Mouse (Mus musculus): ENCODE data around the gene Osmr. TPM values are rescaled to one million over a fixed set of nuclear protein-coding genes. Genes with fewer than 3 reads are reported as not detected.
A peak's percentile ranks its signal among the peaks of the same experiment; 100 is the strongest.
"Not testable (repeated sequence)": the region's sequence is repeated elsewhere in the genome, so short reads cannot be mapped to it uniquely, and the experiment has no call there.

The Osmr gene
- polyA plus RNA-seq, 1 experiment from 2014 or later: 92.0 TPM

DNA sequence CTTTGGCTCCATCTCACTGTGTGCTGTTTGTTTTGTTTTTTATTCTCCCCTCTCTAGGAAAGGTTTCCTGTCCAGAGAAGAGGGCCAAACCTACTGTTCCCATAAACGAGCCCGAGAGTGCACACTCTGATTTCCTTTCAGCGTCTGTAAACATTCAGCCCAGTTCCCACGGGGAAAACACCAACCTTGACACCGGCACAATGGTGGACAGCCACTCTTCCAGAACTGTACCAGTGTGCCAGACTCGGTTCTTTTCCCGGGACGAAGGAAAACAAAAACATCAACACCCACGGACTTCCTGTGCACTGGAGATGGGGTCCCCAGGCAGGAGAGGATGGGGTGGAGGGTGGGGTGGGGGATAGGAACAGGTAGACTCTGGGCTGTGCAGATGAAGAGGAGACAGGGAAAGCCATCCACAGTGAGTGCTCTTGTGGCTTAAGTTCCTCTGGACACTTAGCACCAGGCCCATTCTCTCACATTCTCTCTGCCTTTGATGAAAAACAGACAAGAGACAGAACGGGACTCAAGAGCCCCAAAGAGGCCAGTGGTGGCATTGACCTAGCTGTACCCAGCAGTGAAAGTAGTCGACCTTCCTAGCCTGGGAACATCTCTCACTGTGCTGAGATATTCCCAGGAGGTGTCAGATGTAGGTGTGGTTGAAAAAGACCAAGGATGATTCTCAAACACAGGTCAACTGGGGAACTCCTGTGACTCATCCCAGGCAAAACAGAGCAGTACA lies 3.0 kb downstream of the Osmr start:
- in situ Hi-C loops (cut with MboI; ENCODE audit: low pct_unique_long_range_greater_than_20kb): no loop called here
- ATAC-seq (no peak), DNase-seq (ENCODE audit: low read depth, low spot score) (no peak)
- ChIA-PET POLR2A (interaction anchor here (0.9 kb wide), 1 partner anchor 11 kb away, joined by 3 read pairs; no protein-coding TSS in a partner anchor), CTCF (no interaction called here)
- no peak for TF ChIP-seq CTCF (IDR thresholded peaks at IDR 0.05)
- H3K27me3 ChIP-seq: no peaks in the 10 kb centered on the region

GRCm38 (mm10) chr15:6866888-6867287 lies 7.9 kb downstream of the Osmr start:
- in situ Hi-C loops (cut with MboI; ENCODE audit: low pct_unique_long_range_greater_than_20kb): no loop called here
- ChIA-PET CTCF (interaction anchor here (3.5 kb wide), 1 partner anchor 21 kb away, joined by 14 read pairs; no protein-coding TSS in a partner anchor), POLR2A (no interaction called here)
- no peak for TF ChIP-seq CTCF (IDR thresholded peaks at IDR 0.05)
- no peaks in the 10 kb centered on the region for H3K27me3 ChIP-seq
- no peak for DNase-seq (ENCODE audit: low read depth, low spot score)
- no peak for ATAC-seq

- POLR2A ChIA-PET: no interaction called here
- CTCF ChIA-PET: interaction anchor here (1.2 to 1.3 kb wide), 2 partner anchors 9 to 20 kb away, joined by 3 read pairs; no protein-coding TSS in a partner anchor
- no peak for TF ChIP-seq CTCF (IDR thresholded peaks at IDR 0.05)
- in situ Hi-C loops (cut with MboI; ENCODE audit: low pct_unique_long_range_greater_than_20kb): no loop called here
- no peak for DNase-seq (ENCODE audit: low read depth, low spot score)
- no peaks in the 10 kb centered on the region for H3K27me3 ChIP-seq
- no peak for ATAC-seq
Observed at GRCm38 (mm10) chr15:6862125-6862524, 12.6 kb downstream of the Osmr start.

GRCm38 (mm10) chr15:6861617-6862016 lies 13.2 kb downstream of the Osmr start:
- no peak for TF ChIP-seq CTCF (IDR thresholded peaks at IDR 0.05)
- ATAC-seq (no peak), DNase-seq (ENCODE audit: low read depth, low spot score) (no peak)
- ChIA-PET POLR2A (no interaction called here), CTCF (interaction anchor here (1.2 to 1.5 kb wide), 3 partner anchors 9 to 21 kb away, joined by 3 read pairs; no protein-coding TSS in a partner anchor)
- H3K27me3 ChIP-seq: no peaks in the 10 kb centered on the region
- in situ Hi-C loops (cut with MboI; ENCODE audit: low pct_unique_long_range_greater_than_20kb): no loop called here

GRCm38 (mm10) chr15:6859781-6860180 lies 15.0 kb downstream of the Osmr start:
- POLR2A ChIA-PET: interaction anchor here (1.4 to 1.5 kb wide), 2 partner anchors 11 to 14 kb away, joined by 3 to 7 read pairs; no protein-coding TSS in a partner anchor
- in situ Hi-C loops (cut with MboI; ENCODE audit: low pct_unique_long_range_greater_than_20kb): no loop called here
- DNase-seq (ENCODE audit: low read depth, low spot score) (no peak), ATAC-seq (no peak)
- no peaks in the 10 kb centered on the region for H3K27me3 ChIP-seq
- TF ChIP-seq CTCF (IDR thresholded peaks at IDR 0.05): no peak
- CTCF ChIA-PET: no interaction called here

DNA sequence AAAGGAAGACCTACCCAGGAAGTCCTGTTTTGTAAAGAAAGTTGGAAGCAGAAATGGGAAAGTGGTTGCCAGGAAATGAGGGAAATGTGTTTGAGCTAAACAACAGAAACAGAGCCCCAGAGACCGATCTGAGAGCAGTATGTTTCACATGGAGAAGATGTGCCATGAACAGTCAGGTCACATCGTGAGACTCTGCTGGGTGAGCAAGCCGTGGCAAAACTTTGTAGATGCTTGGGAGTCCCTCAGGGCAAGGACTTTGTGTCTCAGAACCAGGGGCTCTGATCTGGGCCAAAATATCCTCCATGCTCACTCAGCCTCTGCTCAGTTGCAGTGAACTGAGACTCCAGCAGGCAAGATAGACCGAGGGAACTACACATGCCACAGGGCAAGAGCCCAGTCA lies 15.9 kb downstream of the Osmr start:
- no peak for TF ChIP-seq CTCF (IDR thresholded peaks at IDR 0.05)
- ChIA-PET CTCF (no interaction called here), POLR2A (no interaction called here)
- H3K27me3 ChIP-seq: no peaks in the 10 kb centered on the region
- no peak for DNase-seq (ENCODE audit: low read depth, low spot score)
- ATAC-seq: no peak
- in situ Hi-C loops (cut with MboI; ENCODE audit: low pct_unique_long_range_greater_than_20kb): no loop called here

DNA sequence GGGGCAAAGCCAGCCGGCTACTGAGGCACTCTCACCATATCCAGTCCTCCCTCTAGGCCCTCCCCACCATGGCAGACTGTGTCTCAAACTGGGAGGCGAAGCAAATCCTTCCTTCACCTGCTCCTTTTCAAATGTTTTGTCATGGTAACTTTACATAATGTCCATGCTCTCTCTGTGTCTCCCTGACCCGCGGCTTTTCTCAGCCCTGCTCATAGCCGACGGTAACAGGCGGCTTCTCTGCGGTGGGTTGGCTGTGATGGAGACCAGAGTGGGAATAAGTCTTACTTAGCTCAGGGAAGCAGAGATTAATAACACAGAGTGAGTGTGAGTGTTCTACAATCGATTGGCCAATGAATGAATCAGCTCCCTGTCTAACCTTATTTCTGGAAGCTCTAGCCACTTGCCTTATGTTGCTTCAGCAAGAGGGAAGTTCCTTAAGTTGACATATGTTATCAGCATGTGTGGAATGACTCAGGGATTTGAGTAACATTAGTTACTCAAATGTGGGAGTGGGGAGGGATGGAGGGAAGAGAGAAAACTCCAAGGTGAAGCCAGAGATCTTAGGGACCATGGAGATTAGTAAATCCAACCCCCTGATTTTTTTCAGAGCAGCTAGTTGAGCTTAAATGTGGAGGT lies 17.4 kb downstream of the Osmr start:
- POLR2A ChIA-PET: no interaction called here
- CTCF ChIA-PET: interaction anchor here (1.1 kb wide), 1 partner anchor 9 kb away, joined by 4 read pairs; no protein-coding TSS in a partner anchor
- no peak for ATAC-seq

GRCm38 (mm10) chr15:6849851-6850250 lies 24.9 kb downstream of the Osmr start:
- peak; percentile 55 for DNase-seq (ENCODE audit: low read depth, low spot score)
- ChIA-PET POLR2A (no interaction called here), CTCF (interaction anchor here (1.1 to 2.8 kb wide), 5 partner anchors 10 to 68 kb away, joined by 3 to 9 read pairs (median 3); no protein-coding TSS in a partner anchor)
- TF ChIP-seq CTCF (IDR thresholded peaks at IDR 0.05): no peak
- ATAC-seq: peak; percentile 98
- H3K27me3 ChIP-seq: no peaks in the 10 kb centered on the region
- in situ Hi-C loops (cut with MboI; ENCODE audit: low pct_unique_long_range_greater_than_20kb): no loop called here

More for the DNA sequence above, 17.4 kb downstream of the Osmr start:
- in situ Hi-C loops (cut with MboI; ENCODE audit: low pct_unique_long_range_greater_than_20kb): no loop called here
- H3K27me3 ChIP-seq: no peaks in the 10 kb centered on the region
- DNase-seq (ENCODE audit: low read depth, low spot score): no peak
- TF ChIP-seq CTCF (IDR thresholded peaks at IDR 0.05): no peak

- ATAC-seq: no peak
- DNase-seq (ENCODE audit: low read depth, low spot score): no peak
- ChIA-PET POLR2A (no interaction called here), CTCF (interaction anchor here (1.0 to 2.4 kb wide), 6 partner anchors 9 to 386 kb away, joined by 3 to 10 read pairs (median 4); no protein-coding TSS in a partner anchor)
- TF ChIP-seq CTCF (IDR thresholded peaks at IDR 0.05): peak; percentile 67
- H3K27me3 ChIP-seq: no peaks in the 10 kb centered on the region
- in situ Hi-C loops (cut with MboI; ENCODE audit: low pct_unique_long_range_greater_than_20kb): no loop called here
Observed at GRCm38 (mm10) chr15:6840199-6840598, 34.6 kb downstream of the Osmr start.

- ChIA-PET POLR2A (no interaction called here), CTCF (interaction anchor here (1.1 kb wide), 1 partner anchor 17 kb away, joined by 3 read pairs; no protein-coding TSS in a partner anchor)
- no peak for DNase-seq (ENCODE audit: low read depth, low spot score)
- H3K27me3 ChIP-seq: no peaks in the 10 kb centered on the region
- no peak for ATAC-seq
- in situ Hi-C loops (cut with MboI; ENCODE audit: low pct_unique_long_range_greater_than_20kb): no loop called here
- no peak for TF ChIP-seq CTCF (IDR thresholded peaks at IDR 0.05)
Observed at GRCm38 (mm10) chr15:6815807-6816206, 59.0 kb downstream of the Osmr start.

DNA sequence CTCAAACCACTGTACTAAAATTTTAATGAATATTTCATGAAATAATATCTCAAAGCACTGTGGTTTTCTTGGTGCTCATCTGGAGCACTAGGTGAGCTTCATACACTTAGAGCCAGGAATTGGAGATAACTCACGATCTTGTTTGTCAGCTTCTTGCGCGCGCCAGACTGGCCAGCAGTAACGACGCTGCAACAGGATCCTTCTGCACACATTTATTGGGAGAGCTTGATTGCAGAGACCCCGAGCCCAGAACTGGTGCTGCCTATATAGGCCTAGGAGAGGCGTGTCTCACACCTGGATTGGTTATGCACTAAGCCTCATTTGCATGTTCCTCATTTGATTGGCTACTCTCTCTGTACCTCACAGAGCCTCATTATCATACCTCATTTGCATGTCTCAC lies 73.6 kb downstream of the Osmr start:
- CTCF ChIA-PET; DNase-seq (ENCODE audit: low read depth, low spot score); in situ Hi-C loops (cut with MboI; ENCODE audit: low pct_unique_long_range_greater_than_20kb); H3K27me3 ChIP-seq; ATAC-seq; POLR2A ChIA-PET: not testable (repeated sequence)
